Mouse (Mus musculus): ENCODE data around the gene Pcsk2. TPM values are rescaled to one million over a fixed set of nuclear protein-coding genes. Genes with fewer than 3 reads are reported as not detected.
A peak's percentile ranks its signal among the peaks of the same experiment; 100 is the strongest.

Gene Pcsk2
- polyA plus RNA-seq, 1 experiment from 2014 or later, result 23.5 TPM

DNA sequence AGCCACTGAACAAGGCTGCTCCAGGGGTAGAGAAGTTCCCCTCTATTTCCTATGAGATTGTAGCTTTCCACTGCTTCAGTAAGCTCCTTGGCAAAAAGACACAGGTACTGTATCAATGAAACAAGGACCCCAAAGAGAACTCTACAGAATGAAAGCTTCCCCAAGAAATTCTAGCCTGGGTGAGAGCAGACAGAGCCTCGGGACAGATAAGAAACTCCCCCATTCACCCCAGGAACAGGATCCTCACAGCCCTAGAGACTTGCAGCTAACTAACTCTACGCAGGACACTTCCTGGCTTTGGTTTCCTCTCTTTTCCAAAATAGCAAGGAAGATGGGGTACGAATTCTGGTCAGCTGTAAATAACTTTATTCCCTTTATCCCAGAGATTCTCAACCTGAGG, 301.3 kb downstream of the Pcsk2 start:
- Histone ChIP-seq H3K27ac (no peak overlapping the region), H3K4me3 (replicated peaks) (no peak overlapping the region), H3K27me3 (no peaks in the 10 kb centered on the region), H3K4me2 (replicated peaks) (no peak overlapping the region), H3K4me1 (replicated peaks) (no peaks in the 10 kb centered on the region), H3K9me3 (no peaks in the 10 kb centered on the region), H3K9ac (replicated peaks) (no peak overlapping the region), H3K36me3 (no peaks in the 10 kb centered on the region)
- WGBS, result 79% methylated on average over 3 of the region's 3 CpGs
- no peak for ATAC-seq

DNA sequence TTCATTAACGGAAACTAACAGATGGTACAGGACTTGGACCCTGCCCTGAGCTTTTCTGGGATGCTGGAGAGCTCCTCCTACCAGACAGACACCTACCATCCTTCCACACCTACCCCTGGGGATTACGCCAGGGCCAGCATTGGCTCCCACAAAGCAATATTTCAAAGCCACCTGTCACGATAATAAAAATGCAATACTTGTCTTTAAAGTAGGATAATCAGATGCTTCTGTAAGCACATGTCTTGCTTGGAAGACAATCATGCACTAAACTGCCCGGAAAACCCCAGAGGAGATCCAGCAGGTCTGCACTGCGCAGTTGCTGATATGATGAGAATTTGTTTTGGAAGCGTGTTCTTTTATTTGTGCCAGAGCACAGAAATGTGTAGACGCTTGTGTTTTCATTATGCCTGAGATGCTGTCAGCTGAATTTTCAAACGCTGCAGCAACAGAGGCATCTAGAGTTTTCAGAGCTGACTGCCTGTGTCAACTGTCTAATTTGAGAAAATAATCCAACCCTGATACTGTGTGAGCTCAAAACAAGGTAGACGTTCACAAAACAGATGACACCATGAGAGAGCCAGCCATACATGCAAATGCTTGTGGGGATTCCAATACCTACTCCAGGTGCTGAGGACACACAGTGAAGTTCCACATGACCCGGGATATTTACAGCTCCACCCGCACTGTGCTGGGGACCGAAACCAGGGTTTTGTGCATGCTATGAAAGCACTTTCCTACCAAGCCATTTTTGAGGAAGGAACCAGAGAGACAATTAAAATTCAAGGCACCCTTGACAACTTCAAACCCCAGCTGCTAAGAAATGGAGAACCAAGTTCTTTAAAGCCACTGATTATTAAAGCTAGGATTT, 305.6 kb downstream of the Pcsk2 start:
- H3K27me3 ChIP-seq, result no peaks in the 10 kb centered on the region
- no peak overlapping the region for H3K4me3 ChIP-seq (replicated peaks)
- peak; percentile 51; the same call in 1 of the 2 replicates for ATAC-seq
- WGBS, result 84% methylated on average over 12 of the region's 12 CpGs
- H3K36me3 ChIP-seq, result no peaks in the 10 kb centered on the region
- H3K9ac ChIP-seq (replicated peaks), result 0 out of 2 replicates have a peak overlapping the region, but pooled peaks have one; percentile 28
- no peak overlapping the region for H3K4me2 ChIP-seq (replicated peaks)
- no peak overlapping the region for H3K27ac ChIP-seq
- H3K4me1 ChIP-seq (replicated peaks), result no peaks in the 10 kb centered on the region
- H3K9me3 ChIP-seq, result no peaks in the 10 kb centered on the region

DNA sequence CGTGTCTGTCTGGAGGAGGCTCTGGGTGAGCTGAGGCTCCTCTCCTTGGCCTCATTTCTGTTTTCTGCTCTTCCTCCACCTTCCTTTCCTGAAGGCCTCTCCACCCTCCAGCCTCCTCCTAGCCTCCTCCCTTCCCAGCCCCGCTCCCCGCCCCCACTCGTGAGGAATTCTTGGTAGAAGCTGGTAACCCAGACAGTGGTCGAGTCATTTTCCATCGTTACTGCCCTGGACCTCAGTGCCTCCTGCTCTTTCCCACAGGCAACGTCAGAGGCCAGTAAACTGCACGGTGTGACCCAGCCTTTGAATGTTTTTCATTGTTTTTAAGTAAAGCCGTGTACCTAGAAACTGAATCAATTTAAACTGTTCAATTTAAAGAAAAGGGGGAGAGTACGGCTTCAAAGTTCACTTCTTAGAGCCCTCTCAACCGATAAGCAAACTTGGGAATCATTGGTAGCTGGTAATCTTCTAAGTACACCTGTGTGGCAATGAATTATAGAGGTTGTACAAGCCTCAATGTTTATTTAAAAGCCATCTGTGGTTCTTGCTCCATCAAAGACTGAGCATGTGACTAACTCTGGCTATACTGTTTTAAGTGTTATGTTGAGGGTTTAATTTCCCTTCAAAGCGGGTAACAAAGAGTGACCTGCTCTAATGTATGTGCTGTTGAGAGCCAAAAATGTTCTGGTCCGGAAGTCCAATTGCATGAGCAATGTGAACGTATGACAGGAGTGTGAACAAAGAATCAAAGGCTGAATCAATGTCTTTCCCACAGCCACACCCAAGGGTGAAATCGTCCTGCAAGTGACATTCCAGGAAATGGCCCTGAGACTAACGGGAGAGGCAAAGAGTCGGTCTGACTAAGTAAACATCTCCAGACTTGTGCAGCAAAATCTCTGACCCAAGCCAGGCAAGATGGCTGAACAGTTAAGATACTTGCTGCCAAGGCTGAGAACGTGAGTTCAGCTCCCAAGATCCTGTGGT, 306.6 kb downstream of the Pcsk2 start:
- Histone ChIP-seq H3K4me3 (replicated peaks) (no peak overlapping the region), H3K27ac (no peak overlapping the region), H3K27me3 (no peaks in the 10 kb centered on the region), H3K4me2 (replicated peaks) (no peak overlapping the region), H3K4me1 (replicated peaks) (no peaks in the 10 kb centered on the region), H3K9me3 (no peaks in the 10 kb centered on the region), H3K36me3 (no peaks in the 10 kb centered on the region), H3K9ac (replicated peaks) (no peak overlapping the region)
- no peak for ATAC-seq
- WGBS, result 70% methylated on average over 18 of the region's 18 CpGs

DNA sequence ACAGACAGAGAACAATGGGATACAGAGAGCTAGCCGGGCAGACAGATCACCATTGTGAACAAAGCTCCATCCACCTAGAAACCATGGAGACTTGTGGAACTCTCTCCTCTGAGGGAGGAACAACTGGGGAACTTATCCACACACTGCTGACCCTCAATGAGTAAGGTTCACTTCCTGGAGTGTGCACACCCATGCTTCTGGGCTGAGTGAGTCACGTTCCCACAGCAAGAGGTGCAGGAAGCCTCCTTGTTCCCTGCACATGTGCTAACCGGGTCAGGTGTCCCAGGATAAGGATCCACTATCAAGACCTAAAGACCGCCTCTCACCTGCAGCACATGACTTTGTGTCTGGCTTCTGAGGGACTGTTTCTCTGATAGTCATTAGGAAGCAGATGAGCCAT, 307.5 kb downstream of the Pcsk2 start:
- H3K4me2 ChIP-seq (replicated peaks), result no peak overlapping the region
- no peak overlapping the region for H3K27ac ChIP-seq
- no peak overlapping the region for H3K4me3 ChIP-seq (replicated peaks)
- ATAC-seq, result no peak
- WGBS, result 83% methylated on average over 4 of the region's 4 CpGs
- H3K36me3 ChIP-seq, result no peaks in the 10 kb centered on the region
- H3K4me1 ChIP-seq (replicated peaks), result no peaks in the 10 kb centered on the region
- H3K9ac ChIP-seq (replicated peaks), result no peak overlapping the region
- no peaks in the 10 kb centered on the region for H3K9me3 ChIP-seq
- peaks cover 2% of the 10 kb centered on the region; the same call in 1 of the 2 replicates for H3K27me3 ChIP-seq

DNA sequence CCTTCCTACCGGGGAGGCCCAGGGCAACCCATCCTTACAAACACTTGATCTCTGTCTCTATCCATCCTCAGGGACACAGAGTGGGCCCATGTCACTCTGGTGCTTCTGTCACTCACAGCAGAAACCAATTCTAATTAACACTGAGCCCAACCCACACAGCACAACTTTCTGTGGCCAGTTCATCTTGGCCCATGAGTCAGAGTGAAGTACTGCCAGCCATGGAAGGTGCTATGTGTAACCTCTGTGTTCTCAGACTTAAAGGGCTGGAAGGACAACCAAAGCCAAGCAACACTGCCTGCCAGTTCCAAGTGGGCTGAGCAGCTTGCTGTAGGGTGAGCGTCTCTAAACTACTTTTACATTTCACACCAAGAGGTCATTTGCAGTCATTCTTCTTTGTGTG, 313.2 kb downstream of the Pcsk2 start:
- Histone ChIP-seq H3K36me3 (no peaks in the 10 kb centered on the region), H3K27me3 (peaks cover 14% of the 10 kb centered on the region), H3K4me2 (replicated peaks) (no peak overlapping the region), H3K9me3 (no peaks in the 10 kb centered on the region), H3K4me3 (replicated peaks) (no peak overlapping the region), H3K27ac (no peak overlapping the region), H3K9ac (replicated peaks) (no peak overlapping the region), H3K4me1 (replicated peaks) (peaks cover 7% of the 10 kb centered on the region; the same call in 1 of the 2 replicates)
- no peak for ATAC-seq
- 87% methylated on average over 2 of the region's 2 CpGs for WGBS

DNA sequence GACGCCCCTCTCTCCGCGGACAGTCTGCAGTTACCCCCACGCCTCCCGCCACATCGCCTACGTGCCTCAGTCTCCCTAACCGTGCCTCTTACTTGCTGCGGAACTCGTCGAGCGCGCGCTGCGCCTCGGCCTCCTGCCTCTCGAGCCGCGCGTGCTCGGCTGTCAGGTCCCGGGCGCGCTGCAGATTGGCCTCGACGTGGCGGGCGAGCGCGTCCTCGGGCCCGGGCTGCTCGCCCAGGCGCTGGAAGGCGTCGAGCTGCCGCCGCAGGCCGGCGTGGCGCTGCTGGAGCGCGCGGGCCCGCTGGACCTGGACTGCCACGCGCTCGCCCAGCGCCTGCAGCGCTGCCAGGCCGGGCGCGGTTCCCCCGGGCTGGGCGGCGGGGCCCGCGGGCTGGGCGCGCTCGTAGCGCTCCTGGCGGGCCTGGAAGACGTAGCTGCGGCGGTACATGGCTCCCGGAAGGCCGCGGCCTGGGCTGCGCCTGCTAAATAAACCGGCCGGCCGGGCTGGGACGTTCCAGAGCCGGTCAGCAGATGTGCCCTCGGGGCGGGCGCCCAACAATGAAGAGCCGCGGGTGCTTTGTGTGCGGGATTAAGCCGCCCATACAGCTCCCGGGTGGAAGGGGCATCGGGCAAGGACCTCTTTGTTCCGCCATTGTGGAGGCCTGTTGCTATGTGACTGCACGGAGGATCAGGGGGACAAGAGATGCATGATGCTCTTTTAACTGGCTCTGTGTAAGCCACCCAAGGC, 316.7 kb downstream of the Pcsk2 start, which contains the start of gene Bfsp1:
TSS of gene Bfsp1 (minus strand) at position 690 of the 748 bp plus-strand sequence.
- ATAC-seq, result peak; percentile 92
- peaks cover 32% of the 10 kb centered on the region for H3K27me3 ChIP-seq
- H3K4me3 ChIP-seq (replicated peaks), result peak within 1 kb of the TSS; percentile 46
- H3K9ac ChIP-seq (replicated peaks), result peak within 1 kb of the TSS; percentile 70
- peak within 1 kb of the TSS; percentile 67 for H3K27ac ChIP-seq
- H3K9me3 ChIP-seq, result no peaks in the 10 kb centered on the region
- H3K4me1 ChIP-seq (replicated peaks), result peaks cover 7% of the 10 kb centered on the region; the same call in 1 of the 2 replicates
- H3K36me3 ChIP-seq, result no peaks in the 10 kb centered on the region
- H3K4me2 ChIP-seq (replicated peaks), result peak within 1 kb of the TSS; percentile 63
- 1% methylated on average over 86 of the region's 86 CpGs for WGBS

DNA sequence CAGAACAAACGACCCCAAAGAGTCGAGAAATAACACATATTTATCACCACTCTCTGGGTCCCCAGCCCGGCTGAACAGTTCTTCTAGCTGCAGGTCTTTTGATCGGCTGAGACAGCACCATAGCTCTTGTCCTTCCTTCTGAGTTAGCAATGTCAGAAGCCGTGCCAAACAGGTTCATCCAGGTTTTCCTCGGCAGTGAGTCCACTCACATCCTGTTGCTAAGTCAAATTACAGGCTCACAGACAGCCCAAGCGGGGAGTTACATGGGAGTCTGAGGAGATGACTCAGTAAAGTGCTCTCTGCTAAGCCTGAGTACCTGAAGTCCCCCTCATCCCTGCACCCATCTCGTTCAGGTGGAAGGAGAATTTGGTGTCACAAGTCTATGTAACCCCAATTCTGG, 318.6 kb downstream of the Pcsk2 start:
- whole genome bisulfite sequencing, result 78% methylated on average over 8 of the region's 8 CpGs
- Histone ChIP-seq H3K4me3 (replicated peaks) (no peak overlapping the region), H3K27me3 (peaks cover 25% of the 10 kb centered on the region), H3K4me2 (replicated peaks) (no peak overlapping the region), H3K4me1 (replicated peaks) (peaks cover 7% of the 10 kb centered on the region; the same call in 1 of the 2 replicates), H3K9ac (replicated peaks) (no peak overlapping the region), H3K27ac (no peak overlapping the region), H3K36me3 (no peaks in the 10 kb centered on the region), H3K9me3 (no peaks in the 10 kb centered on the region)
- no peak for ATAC-seq

Data from midbrain, embryonic 13.5 days (tissue).